In genomic region chr6:51580040-51580680, GRCm38 (mm10) we compare ENCODE assay signal across 8 mouse cellular contexts. TPM values are rescaled to one million over a fixed set of nuclear protein-coding genes. Genes with fewer than 3 reads are reported as not detected.
A peak's percentile ranks its signal among the peaks of the same experiment; 100 is the strongest.
DNase-seq lines count a peak whose midpoint lies in the region; ATAC-seq lines count a peak whose summit lies in the region.

No protein-coding gene starts in this region.

- H3K4me2 ChIP-seq in hindbrain, embryonic 16.5 days (ENCODE audit: low read length), result no peak overlapping the region

- H3K4me1 ChIP-seq in hindbrain, embryonic 16.5 days (ENCODE audit: control insufficient read depth, insufficient read depth, low read depth, low read length), result no peaks in the 10 kb centered on the region

- no peaks in the 10 kb centered on the region for H3K27me3 ChIP-seq in hindbrain, embryonic 16.5 days (replicated peaks; ENCODE audit: control insufficient read depth, insufficient read depth, low read length)

- H3K4me3 ChIP-seq in hindbrain, embryonic 16.5 days (ENCODE audit: low read length), result no peak overlapping the region

- H3K9me3 ChIP-seq in hindbrain, embryonic 16.5 days (ENCODE audit: control insufficient read depth, low read length), result no peaks in the 10 kb centered on the region

- no peak overlapping the region for H3K9ac ChIP-seq in hindbrain, embryonic 16.5 days (ENCODE audit: low read depth, low read length)

- DNase-seq in T-cell, adult 2 months (ENCODE audit: low spot score), result peak; percentile 70
- DNase-seq in cerebellum, postnatal 25 days, result peak; percentile 88 to 91
- peak; percentile 82 for DNase-seq in gastrocnemius, adult 18-20 months (ENCODE audit: low spot score)
- peak; percentile 79 to 81 for DNase-seq in layer of hippocampus, postnatal 36 days
- DNase-seq in lung, postnatal 36 days, result peak; percentile 86
- peak; percentile 81 for DNase-seq in retina, postnatal 7 days (ENCODE audit: low read depth, low spot score)
- peak; percentile 89 for DNase-seq in thymus, postnatal 4 days

- peak; percentile 91 for ATAC-seq in hindbrain, embryonic 16.5 days

- 26% methylated on average over 18 of the region's 18 CpGs for WGBS in hindbrain, embryonic 16.5 days

- H3K36me3 ChIP-seq in hindbrain, embryonic 16.5 days (ENCODE audit: control insufficient read depth, insufficient read depth, low read length), result 0 out of 2 replicates have a peak, but pooled peaks cover 2% of the 10 kb centered on the region

- no peak overlapping the region for H3K27ac ChIP-seq in hindbrain, embryonic 16.5 days (ENCODE audit: low read depth, low read length)

RNA-seq across cellular contexts. Expression of gene Snx10, which starts 56.5 kb away (rescaled TPM):
- total RNA-seq in gastrocnemius, adult 18-20 months (2021), result 1 to 10 TPM; 6.5 to 8.2 TPM
- polyA plus RNA-seq in hindbrain, embryonic 16.5 days (2015; fragmentation: Nextera tagmentation; extraction: Ambion mirVana), result 65.9 and 76.2 TPM in 2 replicates
- total RNA-seq in layer of hippocampus, postnatal 36 days (2021), result 100 to 1,000 TPM; 104 to 106 TPM

Comparison
In these comparisons a context has a peak if more than half of its experiments do, and no peak if none do; other contexts are left out.
1. RNA of gene Snx10, which starts 56.5 kb away (total RNA-seq): 104 to 106 TPM in layer of hippocampus, postnatal 36 days; 6.5 to 8.2 TPM in gastrocnemius, adult 18-20 months; every median in the first group is over 10 times any median in the second.
2. Peak in every context shown above with its lines, with median percentiles within 50 percentile points of each other: DNase-seq.